Mouse (Mus musculus) gastrocnemius, adult 8-10 months (tissue): ENCODE data around the gene Rassf2. TPM values are rescaled to one million over a fixed set of nuclear protein-coding genes. Genes with fewer than 3 reads are reported as not detected.

Experiments used
- DNase-seq, 2 experiments: peaks; one replicate each; pipeline ENCODE4 v3.0.0; 2022; ENCODE audit warnings: low spot score in 2 of 2
- total RNA-seq, 4 experiments: library from RNA; stranded (reverse); gene quantifications; 2 replicates each; pipeline ENCODE4 v1.2.4; 2022

The Rassf2 gene
- 1 to 10 TPM; 1.3 to 4.1 (median 2.4) TPM for total RNA-seq

GRCm38 (mm10) chr2:132029646-132030417 is at the start of gene Rassf2:
Gene Rassf2 (minus strand): TSS chr2:132030258.
- peak; percentile 74 to 77 for DNase-seq

- DNase-seq = no peak
Observed at GRCm38 (mm10) chr2:132079139-132079538, 49.1 kb upstream of the Rassf2 start.

GRCm38 (mm10) chr2:132073052-132073451 is 43.0 kb upstream of the Rassf2 start:
- no peak for DNase-seq

GRCm38 (mm10) chr2:132069985-132070735 is 40.1 kb upstream of the Rassf2 start:
- peak; percentile 33 to 63 for DNase-seq

GRCm38 (mm10) chr2:132064185-132064831 is 34.2 kb upstream of the Rassf2 start:
- DNase-seq = no peak

- no peak for DNase-seq
Observed at GRCm38 (mm10) chr2:132063776-132064175, 33.7 kb upstream of the Rassf2 start.

GRCm38 (mm10) chr2:132061884-132062283 is 31.8 kb upstream of the Rassf2 start:
- DNase-seq = no peak

- DNase-seq = no peak
Observed at GRCm38 (mm10) chr2:132059919-132060318, 29.9 kb upstream of the Rassf2 start.

- DNase-seq = no peak
Observed at GRCm38 (mm10) chr2:132055349-132055753, 25.3 kb upstream of the Rassf2 start.

GRCm38 (mm10) chr2:132053824-132054223 is 23.8 kb upstream of the Rassf2 start:
- DNase-seq = no peak

GRCm38 (mm10) chr2:132051798-132052197 is 21.7 kb upstream of the Rassf2 start:
- no peak for DNase-seq

- no peak for DNase-seq
Observed at GRCm38 (mm10) chr2:132049921-132050320, 19.9 kb upstream of the Rassf2 start.

- DNase-seq = no peak
Observed at GRCm38 (mm10) chr2:132049491-132049890, 19.4 kb upstream of the Rassf2 start.

- DNase-seq = no peak
Observed at GRCm38 (mm10) chr2:132048143-132048772, 18.2 kb upstream of the Rassf2 start.

- no peak for DNase-seq
Observed at GRCm38 (mm10) chr2:132047364-132047763, 17.3 kb upstream of the Rassf2 start.

GRCm38 (mm10) chr2:132046659-132047058 is 16.6 kb upstream of the Rassf2 start:
- DNase-seq = no peak

- DNase-seq = no peak
Observed at GRCm38 (mm10) chr2:132044320-132045274, 14.5 kb upstream of the Rassf2 start.

- DNase-seq = peak; percentile 89 to 95
Observed at GRCm38 (mm10) chr2:132043101-132043621, 13.1 kb upstream of the Rassf2 start.

- no peak for DNase-seq
Observed at GRCm38 (mm10) chr2:132039894-132040293, 9.8 kb upstream of the Rassf2 start.

GRCm38 (mm10) chr2:132036326-132036725 is 6.3 kb upstream of the Rassf2 start:
- no peak for DNase-seq
